Mouse (Mus musculus): ENCODE results near the gene Lin7a.

GRCm38 (mm10) chr10:107230081-107230850, 41.2 kb upstream of the Lin7a start:
- TF ChIP-seq CTCF (IDR thresholded peaks at IDR 0.05; ENCODE audit: control insufficient read depth, insufficient read depth, insufficient read length) (no peak), MAX (IDR thresholded peaks at IDR 0.05) (no peak), FOSL1 (IDR thresholded peaks at IDR 0.05; ENCODE audit: insufficient read depth, low read length, poor library complexity, severe bottlenecking) (no peak), MYOD1 (IDR thresholded peaks at IDR 0.05; ENCODE audit: control insufficient read depth, insufficient read length, low read depth) (no peak), USF1 (IDR thresholded peaks at IDR 0.05; ENCODE audit: low read depth) (no peak), MYOG (IDR thresholded peaks at IDR 0.05; ENCODE audit: control insufficient read depth, extremely low read depth, insufficient read length) (no peak), CEBPB (IDR thresholded peaks at IDR 0.05; ENCODE audit: low read depth) (no peak)

Measured in C2C12 (cell line).